Mouse (Mus musculus): Measurements from ENCODE around the gene Ankrd17. TPM values are rescaled to one million over a fixed set of nuclear protein-coding genes. Genes with fewer than 3 reads are reported as not detected.

Gene Ankrd17
- 20.4 and 21.6 TPM in 2 replicates for polyA plus RNA-seq (2015; fragmentation: Nextera tagmentation; extraction: Ambion mirVana)

DNA sequence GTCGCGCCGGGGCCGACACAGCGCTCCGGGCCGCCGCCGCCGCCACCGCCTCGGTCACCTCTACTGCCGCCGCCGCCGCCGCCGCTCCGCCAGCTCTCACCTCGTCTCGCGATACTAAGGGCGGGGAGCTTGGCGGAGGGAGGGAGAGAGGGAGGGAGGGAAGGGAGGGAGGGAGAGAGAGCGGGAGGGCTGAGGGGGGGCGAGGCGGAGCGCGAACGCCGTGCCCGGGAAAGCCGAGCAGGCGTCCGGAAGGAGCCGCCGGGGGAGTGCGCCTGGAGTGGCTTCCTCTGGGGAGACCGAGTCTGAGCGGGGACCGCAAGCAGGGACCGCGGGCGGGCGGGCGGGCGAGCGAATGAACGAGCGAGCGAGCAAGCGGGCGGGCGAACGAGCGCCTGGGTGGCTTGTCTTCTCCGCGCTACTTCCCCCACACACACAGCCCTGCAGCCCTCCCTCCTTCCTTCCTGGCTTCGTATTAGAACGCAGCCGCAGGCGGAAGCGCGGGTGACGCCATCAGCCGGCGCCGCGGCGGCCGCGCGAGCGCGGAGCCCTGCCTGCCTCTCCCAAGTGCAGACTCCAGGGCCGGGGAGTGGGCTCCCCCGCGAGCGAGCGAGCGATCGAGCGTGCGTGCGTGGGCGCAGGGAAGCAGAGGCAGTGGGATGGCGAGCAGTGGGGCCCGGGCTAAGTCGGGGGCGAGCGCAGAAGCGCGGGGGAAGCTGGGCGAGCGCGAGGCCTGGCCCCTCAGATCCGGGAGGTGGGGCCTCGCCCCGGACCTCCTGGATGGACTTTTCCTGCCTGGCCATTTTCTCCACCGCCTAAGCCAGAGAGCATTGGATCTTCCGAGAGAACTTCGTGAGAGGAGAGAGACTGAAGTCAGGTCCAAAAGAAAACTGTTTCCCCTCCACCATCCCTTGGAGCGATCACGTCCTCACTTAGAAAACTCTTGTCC is at the start of gene Ankrd17:
Gene Ankrd17 (minus strand): TSS at position 457 of the 946 bp plus-strand sequence.
- Histone ChIP-seq H3K4me2 (peak within 1 kb of the TSS; percentile 64), H3K9me3 (no peaks in the 10 kb centered on the region), H3K4me3 (peak within 1 kb of the TSS; percentile 75), H3K36me3 (no peaks in the 10 kb centered on the region), H3K4me1 (peaks cover 27% of the 10 kb centered on the region), H3K27ac (peak within 1 kb of the TSS; percentile 99), H3K9ac (peak within 1 kb of the TSS; percentile 94), H3K27me3 (no peaks in the 10 kb centered on the region)
- ATAC-seq (ENCODE audit: borderline replicate concordance, extremely low read depth, low FRiP score, low TSS enrichment): peak; percentile 94
- under 1% methylated on average over 73 of the region's 104 CpGs for WGBS

DNA sequence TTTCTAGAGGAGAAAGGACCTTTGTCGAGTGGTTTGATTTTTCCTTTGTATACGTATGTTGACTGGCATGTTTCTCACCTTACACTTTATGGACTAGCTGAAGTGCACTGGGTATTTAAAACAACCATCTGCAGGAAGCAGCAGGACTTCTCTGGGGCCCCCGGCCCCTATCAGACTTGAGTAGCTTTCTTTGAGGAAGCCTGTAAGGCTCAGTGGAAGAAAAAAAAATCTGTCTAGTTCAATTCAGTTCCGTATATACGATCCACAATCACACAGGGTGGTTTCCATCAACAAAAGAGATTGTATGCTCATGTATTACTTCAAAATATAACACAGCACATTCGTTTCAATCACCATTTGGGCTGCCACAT is 48.5 kb upstream of the Ankrd17 start:
- Histone ChIP-seq H3K36me3 (no peaks in the 10 kb centered on the region), H3K9me3 (no peaks in the 10 kb centered on the region), H3K27me3 (no peaks in the 10 kb centered on the region), H3K4me2 (no peak overlapping the region), H3K4me3 (no peak overlapping the region), H3K4me1 (peaks cover 3% of the 10 kb centered on the region; the same call in 1 of the 2 replicates), H3K27ac (no peak overlapping the region), H3K9ac (no peak overlapping the region)
- no peak for ATAC-seq (ENCODE audit: borderline replicate concordance, extremely low read depth, low FRiP score, low TSS enrichment)
- 22% methylated on average over 6 of the region's 6 CpGs for WGBS

DNA sequence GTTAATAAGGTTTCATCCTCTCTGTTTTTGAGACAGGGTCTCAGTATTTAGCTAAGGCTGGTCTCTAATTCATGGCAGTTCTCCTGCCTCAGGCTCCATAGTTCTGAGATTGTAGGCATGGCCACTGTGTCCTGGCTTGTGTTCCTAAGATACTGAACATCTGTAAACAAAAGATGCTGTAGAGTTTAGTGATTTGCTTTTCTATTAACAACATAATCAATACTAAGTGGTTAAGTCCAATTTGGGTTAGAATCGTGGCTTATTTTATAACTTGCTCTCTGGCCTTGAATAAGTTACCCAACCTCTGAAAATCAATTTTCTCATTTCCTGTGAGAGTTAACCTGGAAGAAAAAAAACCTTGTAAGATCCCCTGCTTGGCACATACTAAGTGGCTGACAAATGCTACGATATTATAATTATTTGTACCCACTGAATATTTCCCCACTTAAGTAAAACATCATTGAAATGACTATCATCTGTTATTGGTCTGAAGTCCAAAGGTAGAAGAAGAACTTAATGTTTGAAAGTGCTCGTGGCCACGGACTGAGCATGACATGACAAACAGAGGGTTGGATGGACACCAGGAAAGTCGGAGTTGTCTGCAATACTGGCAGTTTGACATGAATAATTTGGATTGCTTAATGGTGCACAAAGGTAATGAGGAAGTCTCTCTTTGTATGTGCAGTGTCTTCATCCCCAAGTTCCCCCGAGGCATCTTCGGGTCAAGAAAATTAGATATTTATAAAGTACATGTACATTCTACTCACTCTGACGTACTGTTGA is 48.0 kb upstream of the Ankrd17 start:
- Histone ChIP-seq H3K4me1 (peaks cover 3% of the 10 kb centered on the region; the same call in 1 of the 2 replicates), H3K4me3 (no peak overlapping the region), H3K27me3 (no peaks in the 10 kb centered on the region), H3K9ac (no peak overlapping the region), H3K4me2 (no peak overlapping the region), H3K9me3 (no peaks in the 10 kb centered on the region), H3K27ac (no peak overlapping the region), H3K36me3 (no peaks in the 10 kb centered on the region)
- WGBS: 60% methylated on average over 8 of the region's 8 CpGs
- ATAC-seq (ENCODE audit: borderline replicate concordance, extremely low read depth, low FRiP score, low TSS enrichment): no peak

DNA sequence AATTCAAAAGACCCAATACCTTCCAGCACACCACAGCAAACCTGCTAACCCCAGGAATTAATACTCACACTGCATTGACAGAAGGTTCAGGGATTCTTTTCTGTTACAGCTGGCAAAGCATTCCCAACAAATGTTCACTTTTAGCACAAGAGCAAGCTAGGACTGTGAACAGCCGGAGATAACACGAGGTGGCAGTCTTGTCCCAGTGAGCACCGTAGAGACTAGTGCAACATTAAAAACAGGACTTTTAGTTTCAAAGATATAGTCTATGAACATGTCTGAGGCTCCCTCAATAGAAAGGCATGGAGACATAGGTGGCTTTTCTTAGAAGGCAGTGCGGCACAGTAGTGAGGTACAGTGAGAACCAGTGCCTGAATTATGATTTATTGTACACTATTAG is 38.8 kb upstream of the Ankrd17 start:
- H3K4me1 ChIP-seq: 0 out of 2 replicates have a peak, but pooled peaks cover 4% of the 10 kb centered on the region
- H3K9ac ChIP-seq: no peak overlapping the region
- no peaks in the 10 kb centered on the region for H3K9me3 ChIP-seq
- H3K27ac ChIP-seq: no peak overlapping the region
- 51% methylated on average over 4 of the region's 4 CpGs for WGBS
- H3K27me3 ChIP-seq: no peaks in the 10 kb centered on the region
- H3K4me3 ChIP-seq: no peak overlapping the region
- peak; percentile 69; the same call in 1 of the 2 replicates for ATAC-seq (ENCODE audit: borderline replicate concordance, extremely low read depth, low FRiP score, low TSS enrichment)
- no peak overlapping the region for H3K4me2 ChIP-seq
- H3K36me3 ChIP-seq: no peaks in the 10 kb centered on the region

DNA sequence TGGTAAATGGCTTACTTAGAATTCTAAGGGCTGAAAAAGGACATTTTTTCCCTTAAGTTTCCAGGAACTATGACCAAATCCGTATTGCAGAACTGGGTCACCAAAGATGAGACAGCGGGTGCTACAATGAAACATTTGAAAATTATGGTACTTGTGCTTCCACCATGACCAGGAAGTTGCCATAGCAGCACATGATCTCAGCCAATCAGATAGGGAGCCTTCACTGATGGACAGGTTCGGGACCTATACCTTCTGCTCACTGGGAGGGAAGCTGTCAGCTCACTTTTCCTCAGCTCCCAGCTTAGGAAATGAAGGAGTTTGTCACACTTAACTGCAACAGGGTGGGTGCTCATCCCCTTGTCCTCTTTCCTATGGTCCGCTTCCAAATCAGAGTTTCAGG is 30.4 kb upstream of the Ankrd17 start:
- no peaks in the 10 kb centered on the region for H3K9me3 ChIP-seq
- no peak overlapping the region for H3K9ac ChIP-seq
- WGBS: 77% methylated on average over 4 of the region's 4 CpGs
- no peak for ATAC-seq (ENCODE audit: borderline replicate concordance, extremely low read depth, low FRiP score, low TSS enrichment)
- H3K4me2 ChIP-seq: no peak overlapping the region
- no peak overlapping the region for H3K4me3 ChIP-seq
- H3K27ac ChIP-seq: no peak overlapping the region
- no peaks in the 10 kb centered on the region for H3K4me1 ChIP-seq
- H3K27me3 ChIP-seq: no peaks in the 10 kb centered on the region
- H3K36me3 ChIP-seq: no peaks in the 10 kb centered on the region

DNA sequence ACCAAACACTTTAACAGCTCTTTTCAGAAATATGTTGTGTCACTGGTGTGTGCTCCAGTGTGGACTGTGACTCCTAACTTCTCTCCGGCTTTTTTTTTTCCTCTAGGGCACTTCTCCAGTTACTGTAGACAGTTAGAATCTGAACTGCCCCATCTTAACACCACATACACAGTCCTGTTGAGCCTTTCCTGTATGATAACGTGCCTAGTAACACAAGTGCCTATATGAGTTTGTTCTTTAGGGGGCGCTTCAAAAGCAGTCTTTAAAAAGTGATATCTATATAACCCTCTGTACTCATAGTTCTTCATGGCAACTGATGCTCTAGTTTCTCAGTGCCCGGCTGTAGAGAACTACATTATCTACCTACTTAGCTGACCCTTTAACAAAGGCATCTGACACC is 27.9 kb upstream of the Ankrd17 start:
- no peak for ATAC-seq (ENCODE audit: borderline replicate concordance, extremely low read depth, low FRiP score, low TSS enrichment)
- 61% methylated on average over 4 of the region's 4 CpGs for WGBS
- no peaks in the 10 kb centered on the region for H3K9me3 ChIP-seq

DNA sequence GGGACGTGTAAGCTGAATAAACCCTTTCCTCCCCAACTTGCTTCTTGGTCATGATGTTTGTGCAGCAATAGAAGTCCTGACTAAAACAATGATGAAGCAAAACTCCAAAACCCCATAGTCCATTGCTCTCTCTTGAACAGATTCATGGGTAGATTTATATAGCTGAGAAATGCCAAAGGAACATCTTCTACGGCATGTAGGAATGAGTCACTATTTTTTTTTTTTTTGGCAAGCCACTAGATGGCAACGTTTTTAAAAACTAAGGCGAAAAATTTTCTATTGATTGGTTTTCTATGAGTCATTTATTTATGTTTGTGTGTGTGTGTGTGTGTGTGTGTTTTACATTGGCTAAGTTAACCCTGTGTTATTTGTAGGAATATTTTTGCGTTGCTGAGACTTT is 27.4 kb upstream of the Ankrd17 start:
- Histone ChIP-seq H3K27ac (no peak overlapping the region), H3K9me3 (no peaks in the 10 kb centered on the region), H3K9ac (no peak overlapping the region), H3K36me3 (no peaks in the 10 kb centered on the region), H3K4me1 (0 out of 2 replicates have a peak, but pooled peaks cover 3% of the 10 kb centered on the region), H3K4me3 (no peak overlapping the region), H3K27me3 (no peaks in the 10 kb centered on the region), H3K4me2 (no peak overlapping the region)
- ATAC-seq (ENCODE audit: borderline replicate concordance, extremely low read depth, low FRiP score, low TSS enrichment): no peak
- WGBS: 51% methylated on average over 5 of the region's 5 CpGs

More for the DNA sequence above, 27.9 kb upstream of the Ankrd17 start:
- H3K4me2 ChIP-seq: no peak overlapping the region
- H3K27ac ChIP-seq: no peak overlapping the region
- H3K36me3 ChIP-seq: no peaks in the 10 kb centered on the region
- 0 out of 2 replicates have a peak, but pooled peaks cover 3% of the 10 kb centered on the region for H3K4me1 ChIP-seq
- H3K27me3 ChIP-seq: no peaks in the 10 kb centered on the region
- H3K9ac ChIP-seq: no peak overlapping the region
- no peak overlapping the region for H3K4me3 ChIP-seq

DNA sequence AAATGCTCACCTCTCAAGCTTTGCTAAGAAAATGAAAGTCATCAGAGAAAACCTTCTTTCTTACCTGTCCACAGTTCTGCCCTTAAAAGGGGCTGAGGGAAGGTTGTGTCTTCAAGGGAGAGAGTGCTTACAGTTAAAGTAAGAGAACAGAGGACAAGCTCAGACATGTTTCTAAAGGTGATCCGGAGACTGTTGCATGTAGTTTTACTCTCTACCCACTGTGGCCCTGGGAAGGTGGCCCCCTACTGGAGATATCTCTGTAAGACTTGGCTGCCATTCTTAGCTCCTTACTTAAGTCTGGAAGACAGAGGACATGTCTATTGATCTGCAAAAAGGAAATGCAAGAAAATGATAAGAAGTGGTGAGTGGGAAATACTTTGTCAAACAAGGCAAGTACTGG is 16.7 kb upstream of the Ankrd17 start:
- H3K27ac ChIP-seq: no peak overlapping the region
- no peak overlapping the region for H3K4me2 ChIP-seq
- no peaks in the 10 kb centered on the region for H3K4me1 ChIP-seq
- no peak overlapping the region for H3K9ac ChIP-seq
- no peak for ATAC-seq (ENCODE audit: borderline replicate concordance, extremely low read depth, low FRiP score, low TSS enrichment)
- WGBS: 33% methylated on average over 1 of the region's 1 CpGs
- no peaks in the 10 kb centered on the region for H3K27me3 ChIP-seq
- no peak overlapping the region for H3K4me3 ChIP-seq
- no peaks in the 10 kb centered on the region for H3K9me3 ChIP-seq
- H3K36me3 ChIP-seq: no peaks in the 10 kb centered on the region

DNA sequence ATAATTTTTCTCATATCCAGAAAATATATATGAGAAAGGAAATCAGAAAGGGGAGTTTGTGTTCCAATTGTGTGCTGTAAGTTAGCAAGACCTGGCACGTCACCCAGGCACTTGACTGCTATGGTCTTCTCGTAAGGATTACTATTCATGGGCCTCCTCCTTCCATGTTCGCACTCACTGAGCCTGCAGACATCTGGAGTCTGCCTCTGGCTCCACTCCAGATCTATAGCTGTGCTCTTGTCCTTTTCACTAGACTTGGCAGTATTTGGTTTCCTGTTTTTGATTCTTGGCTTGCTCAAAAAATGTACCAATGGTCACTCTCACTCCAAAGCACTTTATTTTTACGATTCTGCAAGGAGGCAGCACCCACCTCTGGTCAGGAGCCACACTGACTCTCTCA is 15.1 kb upstream of the Ankrd17 start:
- Histone ChIP-seq H3K4me3 (no peak overlapping the region), H3K36me3 (no peaks in the 10 kb centered on the region), H3K9me3 (no peaks in the 10 kb centered on the region), H3K4me1 (no peaks in the 10 kb centered on the region), H3K27ac (no peak overlapping the region), H3K4me2 (no peak overlapping the region), H3K9ac (no peak overlapping the region), H3K27me3 (no peaks in the 10 kb centered on the region)
- ATAC-seq (ENCODE audit: borderline replicate concordance, extremely low read depth, low FRiP score, low TSS enrichment): no peak
- WGBS: 37% methylated on average over 4 of the region's 4 CpGs

DNA sequence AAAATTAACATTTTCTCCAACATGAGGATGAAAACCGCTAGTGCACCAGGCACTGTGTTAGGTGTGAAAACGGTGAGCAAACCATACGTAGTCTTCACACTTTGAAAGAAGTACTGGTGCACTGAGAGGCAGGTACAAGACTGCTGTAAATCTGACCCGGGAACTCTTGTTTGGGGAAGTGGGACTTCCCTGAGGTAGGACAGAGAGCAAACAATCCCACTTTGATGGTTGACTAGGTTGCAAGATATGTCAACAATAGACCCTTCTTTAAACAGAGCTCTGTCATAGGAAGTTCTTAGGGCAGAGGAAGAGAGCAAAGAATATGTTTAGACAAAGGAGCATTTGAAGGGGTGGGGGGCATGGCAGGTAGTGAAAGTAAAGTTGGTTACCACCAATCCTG is 7.3 kb upstream of the Ankrd17 start:
- ATAC-seq (ENCODE audit: borderline replicate concordance, extremely low read depth, low FRiP score, low TSS enrichment): no peak
- Histone ChIP-seq H3K4me1 (no peaks in the 10 kb centered on the region), H3K27me3 (no peaks in the 10 kb centered on the region), H3K27ac (no peak overlapping the region), H3K9ac (no peak overlapping the region), H3K4me3 (no peak overlapping the region), H3K36me3 (no peaks in the 10 kb centered on the region), H3K4me2 (no peak overlapping the region), H3K9me3 (no peaks in the 10 kb centered on the region)
- WGBS: 64% methylated on average over 4 of the region's 4 CpGs

DNA sequence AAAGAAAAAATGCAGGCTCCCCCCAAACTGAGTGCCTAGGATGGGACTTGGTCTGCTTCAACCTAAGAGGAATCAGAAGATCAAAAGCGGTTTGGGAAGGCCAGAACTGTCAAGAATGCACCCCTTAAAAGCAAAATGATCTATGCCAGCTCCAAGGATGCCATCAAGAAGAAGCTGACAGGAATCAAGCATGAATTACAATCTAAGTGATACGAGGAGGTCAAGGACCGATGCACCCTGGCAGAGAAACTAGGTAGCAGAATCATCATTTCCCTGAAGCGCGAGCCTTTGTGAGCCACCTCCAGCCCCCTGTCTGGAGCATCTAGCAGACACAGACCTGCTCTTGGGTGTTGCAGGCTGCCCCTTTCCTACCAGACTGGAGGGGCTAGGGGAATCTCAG is 4.0 kb upstream of the Ankrd17 start:
- Histone ChIP-seq H3K27me3 (no peaks in the 10 kb centered on the region), H3K36me3 (no peaks in the 10 kb centered on the region), H3K9ac (no peak overlapping the region), H3K4me3 (no peak overlapping the region), H3K9me3 (no peaks in the 10 kb centered on the region), H3K4me2 (no peak overlapping the region), H3K27ac (no peak overlapping the region), H3K4me1 (peaks cover 7% of the 10 kb centered on the region; the same call in 1 of the 2 replicates)
- ATAC-seq (ENCODE audit: borderline replicate concordance, extremely low read depth, low FRiP score, low TSS enrichment): no peak
- 79% methylated on average over 5 of the region's 5 CpGs for WGBS

DNA sequence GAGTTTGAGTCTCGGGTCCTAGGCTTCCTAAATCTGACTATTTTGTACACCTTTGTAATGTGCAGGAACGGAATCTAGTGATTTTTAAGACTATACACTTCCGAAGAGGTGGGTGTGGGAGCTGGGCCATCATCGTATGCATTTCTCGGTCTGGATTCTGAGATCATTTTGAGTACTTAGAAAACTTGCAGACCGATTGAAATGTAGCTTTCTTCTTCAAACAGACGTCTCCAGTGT is 608 bp upstream of the Ankrd17 start, which contains the start of gene Gm9958:
Gene Gm9958 (plus strand): TSS at position 138 of the 237 bp plus-strand sequence.
- Histone ChIP-seq H3K4me3 (peak within 1 kb of the TSS; percentile 75), H3K9ac (peak within 1 kb of the TSS; percentile 94), H3K4me1 (peaks cover 27% of the 10 kb centered on the region), H3K27me3 (no peaks in the 10 kb centered on the region), H3K9me3 (no peaks in the 10 kb centered on the region), H3K36me3 (no peaks in the 10 kb centered on the region), H3K27ac (peak within 1 kb of the TSS; percentile 99), H3K4me2 (peak within 1 kb of the TSS; percentile 64)
- no peak for ATAC-seq (ENCODE audit: borderline replicate concordance, extremely low read depth, low FRiP score, low TSS enrichment)
- WGBS: under 1% methylated on average over 7 of the region's 7 CpGs
